Mouse (Mus musculus): ENCODE data around the gene 1300017J02Rik.
"Not testable (repeated sequence)": the region's sequence is repeated elsewhere in the genome, so short reads cannot be mapped to it uniquely, and the experiment has no call there.

Gene 1300017J02Rik

DNA sequence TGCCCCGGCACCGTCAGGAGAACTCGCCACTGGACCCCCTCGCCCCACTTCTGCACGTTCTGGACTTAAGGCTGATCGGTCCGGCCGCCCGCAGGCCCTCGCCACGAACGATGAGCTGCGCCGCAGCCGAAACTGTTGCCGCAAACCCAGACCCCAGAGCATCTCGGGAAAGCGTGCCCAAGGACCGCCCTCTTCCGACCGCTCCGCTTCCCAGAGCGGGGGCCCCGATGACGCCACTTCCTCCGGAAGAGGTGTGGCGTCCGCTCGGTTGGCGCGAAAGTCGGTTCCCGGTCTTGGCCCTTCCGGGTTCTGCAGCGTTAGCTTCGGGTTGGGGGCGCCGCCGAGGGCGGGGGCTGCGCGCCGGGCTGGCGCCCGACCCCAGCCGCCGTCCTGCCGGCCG is at the start of gene 1300017J02Rik, which contains the start of gene Topbp1:
Gene 1300017J02Rik (minus strand): TSS at position 156 of the 400 bp plus-strand sequence.
Gene Topbp1 (plus strand): TSS at position 289 of the 400 bp plus-strand sequence.
- in situ Hi-C loops (cut with MboI; ENCODE audit: unreplicated experiment in 2 of 2), result loop anchor here (5.0 to 25.0 kb wide), 7 partner anchors 78 to 690 kb away; no protein-coding TSS in a partner anchor

DNA sequence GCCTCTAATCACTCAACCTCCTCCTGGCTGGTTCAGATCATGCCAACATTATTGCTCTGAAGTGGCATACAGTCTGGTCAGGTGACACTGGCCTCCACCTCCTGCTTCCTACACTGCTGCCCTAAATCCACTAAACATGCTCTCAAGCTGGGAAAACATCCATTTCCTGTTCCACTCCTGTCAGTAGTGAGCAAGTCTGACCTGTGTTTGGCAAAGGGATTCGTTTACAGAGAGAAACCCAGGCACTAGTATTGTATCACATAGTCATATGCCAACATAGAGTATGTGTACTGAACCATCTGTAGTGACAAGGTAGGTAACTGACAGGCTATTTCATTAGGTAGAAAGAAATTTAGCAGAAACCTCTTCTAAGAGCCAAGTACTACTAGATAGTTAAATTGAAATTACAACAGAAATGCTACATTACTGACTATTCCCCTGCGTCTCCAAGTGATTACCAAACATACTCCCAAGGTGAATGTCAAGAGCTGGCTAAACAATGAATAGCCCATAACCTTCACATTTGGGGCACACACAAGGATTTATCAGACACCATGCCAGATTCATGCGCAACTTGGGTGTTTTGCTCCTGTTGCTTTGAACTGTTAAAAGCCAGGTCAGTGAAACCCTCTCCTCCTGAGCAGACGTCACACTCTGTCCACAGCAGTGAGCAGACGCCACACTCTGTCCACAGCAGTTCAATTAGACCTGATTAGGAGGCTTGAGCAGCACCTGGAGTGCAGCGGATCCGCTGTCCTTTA is 48.8 kb upstream of the 1300017J02Rik start:
- in situ Hi-C loops (cut with MboI; ENCODE audit: unreplicated experiment in 2 of 2), result not testable (repeated sequence)

- in situ Hi-C loops (cut with MboI; ENCODE audit: unreplicated experiment in 2 of 2), result loop anchor here in 1 of 2 experiments (25.0 kb wide), 1 partner anchor 839 kb away; no protein-coding TSS in a partner anchor
Observed at GRCm38 (mm10) chr9:103348791-103349190, 43.9 kb upstream of the 1300017J02Rik start.

DNA sequence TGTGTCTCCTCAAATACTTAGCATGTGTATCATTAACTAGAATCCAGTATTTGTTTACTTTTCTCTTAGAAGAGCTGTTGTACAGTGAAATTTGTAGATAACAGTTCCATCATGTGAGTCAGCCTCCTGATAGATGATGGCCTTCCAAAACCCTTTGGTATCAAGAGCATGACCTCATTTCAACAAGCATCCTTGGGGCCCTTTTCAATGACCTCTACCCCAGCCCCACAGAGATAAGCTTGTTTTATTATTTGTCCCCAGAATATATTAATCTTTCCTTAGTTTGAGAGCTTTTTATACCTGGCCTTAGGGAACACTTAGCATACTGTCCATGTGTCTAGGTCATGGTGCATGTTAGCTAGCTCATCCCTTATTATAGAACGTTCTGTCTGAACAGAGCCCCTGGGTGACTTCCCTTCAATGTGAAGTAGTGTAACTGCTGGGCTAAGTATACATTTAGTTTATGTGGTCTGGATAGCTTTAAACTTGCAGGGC is 43.2 kb upstream of the 1300017J02Rik start:
- in situ Hi-C loops (cut with MboI; ENCODE audit: unreplicated experiment in 2 of 2), result loop anchor here in 1 of 2 experiments (25.0 kb wide), 1 partner anchor 839 kb away; no protein-coding TSS in a partner anchor

GRCm38 (mm10) chr9:103347045-103347444 is 42.2 kb upstream of the 1300017J02Rik start:
- in situ Hi-C loops (cut with MboI; ENCODE audit: unreplicated experiment in 2 of 2), result loop anchor here in 1 of 2 experiments (25.0 kb wide), 1 partner anchor 840 kb away; no protein-coding TSS in a partner anchor

GRCm38 (mm10) chr9:103336912-103337311 is 32.0 kb upstream of the 1300017J02Rik start:
- in situ Hi-C loops (cut with MboI; ENCODE audit: unreplicated experiment in 2 of 2), result loop anchor here in 1 of 2 experiments (25.0 kb wide), 1 partner anchor 850 kb away; no protein-coding TSS in a partner anchor

DNA sequence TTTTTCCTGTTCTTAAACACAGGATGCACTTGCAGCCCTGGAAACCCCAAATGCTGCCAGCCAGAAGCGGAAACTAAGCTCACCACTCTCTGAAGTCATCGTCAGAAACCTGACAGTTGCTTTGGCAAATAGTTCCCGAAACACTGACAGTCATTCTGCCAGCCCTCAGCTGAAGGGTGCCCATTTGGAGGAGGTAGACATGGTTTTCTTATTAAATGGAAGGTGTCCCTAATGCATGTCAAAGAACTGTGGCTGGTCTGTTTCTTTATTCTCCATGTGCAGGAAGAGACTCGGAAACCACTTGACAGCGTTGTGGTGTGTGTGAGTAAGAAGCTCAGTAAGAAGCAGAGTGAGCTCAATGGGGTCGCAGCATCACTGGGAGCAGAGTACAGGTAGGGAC is 27.8 kb upstream of the 1300017J02Rik start:
- in situ Hi-C loops (cut with MboI; ENCODE audit: unreplicated experiment in 2 of 2), result loop anchor here in 1 of 2 experiments (25.0 kb wide), 1 partner anchor 855 kb away; no protein-coding TSS in a partner anchor

DNA sequence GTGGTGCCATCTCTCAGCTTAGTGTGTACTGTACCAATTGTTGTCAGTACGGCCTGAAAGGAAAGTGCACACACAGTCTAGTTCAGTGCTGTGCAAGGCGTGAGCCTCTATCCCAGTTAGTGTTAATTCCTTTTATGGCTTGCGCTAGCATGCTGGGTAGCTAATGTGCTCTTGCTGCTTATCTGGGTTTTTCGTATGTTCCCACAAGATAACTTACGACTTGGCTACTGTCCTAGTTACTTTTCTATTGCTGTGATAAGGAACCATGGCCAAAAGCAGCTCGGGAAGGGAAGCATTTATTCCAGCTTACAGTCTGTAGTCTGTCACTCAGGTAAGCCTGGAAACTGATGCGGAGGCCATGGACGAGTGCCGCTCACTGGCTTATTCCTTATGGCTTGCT is 21.6 kb upstream of the 1300017J02Rik start:
- in situ Hi-C loops (cut with MboI; ENCODE audit: unreplicated experiment in 2 of 2), result loop anchor here in 1 of 2 experiments (25.0 kb wide), 1 partner anchor 861 kb away; no protein-coding TSS in a partner anchor

DNA sequence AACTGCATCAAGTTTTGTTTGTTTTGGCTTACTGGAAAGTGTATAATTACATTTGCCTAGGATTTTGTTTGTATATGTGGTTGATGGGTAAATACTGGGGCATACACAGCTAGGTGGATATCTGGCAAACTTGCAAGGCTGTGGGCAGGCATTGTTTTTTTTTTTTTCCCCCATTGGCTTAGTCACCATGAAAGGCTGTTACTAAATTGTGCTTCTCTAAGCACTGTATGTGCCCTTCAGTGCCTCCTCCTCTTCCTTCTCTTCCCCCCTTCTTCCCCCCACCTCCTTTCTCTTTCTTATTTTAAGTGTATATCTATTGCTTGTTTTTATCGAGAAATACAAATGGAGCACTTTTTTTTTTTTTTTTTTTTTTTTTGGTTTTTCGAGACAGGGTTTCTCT is 19.8 kb upstream of the 1300017J02Rik start:
- in situ Hi-C loops (cut with MboI; ENCODE audit: unreplicated experiment in 2 of 2), result loop anchor here (25.0 kb wide), 3 partner anchors 437 to 863 kb away; no protein-coding TSS in a partner anchor

- in situ Hi-C loops (cut with MboI; ENCODE audit: unreplicated experiment in 2 of 2), result loop anchor here (10.0 to 25.0 kb wide), 4 partner anchors 423 to 685 kb away; no protein-coding TSS in a partner anchor
Observed at GRCm38 (mm10) chr9:103309832-103310231, 5.0 kb upstream of the 1300017J02Rik start.

DNA sequence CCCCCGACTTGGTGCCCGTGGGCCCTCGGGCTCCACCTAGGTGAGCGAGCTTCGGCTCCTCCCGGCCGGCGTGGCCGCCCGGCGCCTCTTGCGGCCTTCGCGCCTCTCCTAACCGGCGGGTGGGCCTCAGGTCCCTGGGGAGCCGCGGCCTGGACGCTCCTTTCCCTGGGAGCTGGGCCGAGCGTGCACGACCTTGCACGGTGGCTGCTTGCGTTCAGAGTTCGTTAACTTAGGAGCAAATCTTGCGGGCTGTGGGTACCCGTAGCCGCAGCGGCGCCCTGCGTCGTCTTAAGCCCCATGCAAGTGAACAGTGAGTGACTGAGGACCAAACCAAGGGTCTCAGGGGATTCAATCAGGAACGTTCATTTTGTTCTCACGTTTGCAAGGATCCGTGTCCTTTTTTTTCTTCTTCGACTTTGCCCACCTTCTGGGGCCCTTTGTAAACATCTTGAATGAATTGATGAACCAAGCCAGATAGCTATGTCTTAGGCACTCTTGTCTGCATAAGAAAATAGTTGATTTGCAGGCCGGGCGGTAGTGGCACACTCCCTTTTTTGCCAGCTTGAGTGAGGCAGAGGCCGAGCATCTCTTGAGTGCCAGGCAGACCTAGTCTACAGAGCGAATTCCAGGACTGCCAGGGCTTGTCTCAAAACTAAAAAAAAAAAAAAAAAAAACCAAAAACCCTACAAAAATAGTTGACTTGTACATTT is 605 bp upstream of the 1300017J02Rik start:
- in situ Hi-C loops (cut with MboI; ENCODE audit: unreplicated experiment in 2 of 2), result loop anchor here (10.0 to 25.0 kb wide), 4 partner anchors 418 to 689 kb away; no protein-coding TSS in a partner anchor

GRCm38 (mm10) chr9:103302666-103303065 is 2.2 kb downstream of the 1300017J02Rik start:
- in situ Hi-C loops (cut with MboI; ENCODE audit: unreplicated experiment in 2 of 2), result loop anchor here (5.0 to 25.0 kb wide), 7 partner anchors 75 to 692 kb away; no protein-coding TSS in a partner anchor

GRCm38 (mm10) chr9:103302239-103302638 is 2.6 kb downstream of the 1300017J02Rik start:
- in situ Hi-C loops (cut with MboI; ENCODE audit: unreplicated experiment in 2 of 2), result loop anchor here (5.0 to 25.0 kb wide), 7 partner anchors 75 to 693 kb away; no protein-coding TSS in a partner anchor

DNA sequence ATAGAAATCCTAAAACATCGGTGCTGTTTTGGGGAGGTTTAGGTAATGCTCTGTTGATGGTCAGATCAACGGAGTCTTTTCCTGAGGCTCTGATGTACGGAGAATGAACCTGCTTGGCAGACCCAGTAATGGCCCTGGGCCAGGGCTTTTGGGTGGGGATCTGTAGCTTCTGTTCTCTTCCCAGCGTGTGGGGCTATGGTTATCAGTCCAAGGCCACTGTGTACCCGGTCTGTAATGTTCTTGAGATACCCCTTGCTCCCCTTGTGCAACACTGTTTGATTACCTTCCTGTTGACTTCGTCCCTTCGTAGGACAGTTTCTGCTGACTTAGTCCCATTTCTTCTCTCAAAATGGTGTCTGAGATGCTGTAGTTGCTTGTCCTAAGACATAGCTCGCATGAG is 3.8 kb downstream of the 1300017J02Rik start:
- in situ Hi-C loops (cut with MboI; ENCODE audit: unreplicated experiment in 2 of 2), result loop anchor here (5.0 to 25.0 kb wide), 7 partner anchors 74 to 694 kb away; no protein-coding TSS in a partner anchor

DNA sequence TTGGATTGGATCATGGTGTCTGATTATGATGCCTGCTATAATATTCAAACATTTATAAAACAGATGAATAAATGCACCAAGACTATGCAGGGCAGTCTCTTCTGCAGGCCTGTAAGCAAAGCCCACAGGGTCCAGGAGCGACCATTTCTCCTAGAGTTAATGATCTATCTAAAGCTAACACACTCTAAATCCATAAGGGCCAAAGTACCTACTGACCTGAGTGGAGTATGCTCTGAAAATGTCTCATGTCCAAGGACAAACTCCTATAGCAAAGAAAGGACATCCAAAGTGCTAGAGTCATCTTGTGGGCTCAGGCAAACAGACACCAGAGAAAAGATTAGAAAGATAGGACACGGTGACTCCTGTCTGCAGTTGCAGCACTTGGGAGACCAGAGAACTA is 10.4 kb downstream of the 1300017J02Rik start:
- in situ Hi-C loops (cut with MboI; ENCODE audit: unreplicated experiment in 2 of 2), result loop anchor here (5.0 to 25.0 kb wide), 2 partner anchors 67 to 407 kb away; no protein-coding TSS in a partner anchor

DNA sequence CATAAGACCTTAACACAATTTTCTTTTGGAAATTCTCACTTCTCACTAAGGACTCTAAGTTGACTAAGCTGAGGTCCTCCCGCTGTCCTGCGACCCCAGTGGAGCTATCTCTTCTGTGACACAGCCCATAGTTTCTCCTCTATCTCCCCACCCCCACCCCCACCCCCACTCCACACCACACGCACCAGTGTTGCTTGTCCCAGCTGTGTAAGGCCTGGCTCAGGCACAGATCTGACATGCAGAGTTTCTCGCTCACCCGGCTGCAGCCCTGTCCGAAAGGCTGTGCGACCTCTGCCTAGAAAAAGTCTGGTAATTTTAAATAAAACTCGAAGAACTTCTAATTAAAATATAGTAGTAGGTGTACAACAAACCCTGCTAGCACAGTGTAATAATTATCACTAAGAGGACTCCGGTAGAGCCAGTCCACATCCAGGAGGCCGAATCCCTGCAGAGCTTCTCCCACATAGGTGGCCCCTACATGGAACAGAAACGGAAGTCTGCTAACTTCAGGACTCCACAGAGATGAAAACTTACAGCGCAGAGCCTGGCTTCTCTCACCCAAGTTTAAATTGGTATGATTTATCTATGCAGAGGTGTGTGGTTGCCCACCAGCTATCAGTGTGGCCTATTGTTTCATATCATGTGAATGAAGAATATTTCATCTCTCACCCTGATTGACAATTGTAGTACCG is 16.2 kb downstream of the 1300017J02Rik start:
- in situ Hi-C loops (cut with MboI; ENCODE audit: unreplicated experiment in 2 of 2), result loop anchor here in 1 of 2 experiments (10.0 to 25.0 kb wide), 2 partner anchors 54 to 401 kb away; partner anchors contain the start of genes Gm20425 and Trf

GRCm38 (mm10) chr9:103287840-103288488 is 16.9 kb downstream of the 1300017J02Rik start:
- in situ Hi-C loops (cut with MboI; ENCODE audit: unreplicated experiment in 2 of 2), result loop anchor here in 1 of 2 experiments (10.0 to 25.0 kb wide), 2 partner anchors 53 to 401 kb away; partner anchors contain the start of genes Gm20425 and Trf

GRCm38 (mm10) chr9:103286901-103287422 is 17.9 kb downstream of the 1300017J02Rik start:
- in situ Hi-C loops (cut with MboI; ENCODE audit: unreplicated experiment in 2 of 2), result loop anchor here in 1 of 2 experiments (10.0 to 25.0 kb wide), 2 partner anchors 52 to 400 kb away; partner anchors contain the start of genes Gm20425 and Trf

All from v-Abl transformed pro-B cells (cell line).